Mouse (Mus musculus): ENCODE results near the gene Sapcd1.

GRCm38 (mm10) chr17:35061299-35061698 lies 33.5 kb upstream of the Sapcd1 start:
- TF ChIP-seq CTCF (IDR thresholded peaks at IDR 0.05; ENCODE audit: insufficient read depth, low read length) (no peak), POLR2A (IDR thresholded peaks at IDR 0.05; ENCODE audit: borderline replicate concordance, extremely low read depth, low read depth, low read length) (no peak)
